Mouse (Mus musculus) bone marrow macrophage, adult 2 months (primary cell): ENCODE results near the gene Syt8.

Source experiments
- CTCF ChIP-seq: IDR thresholded peaks from 2 replicates; pipeline ENCODE4 v1.5.1; 2012; ENCODE audit warnings: low read depth, mild to moderate bottlenecking, low read length, moderate library complexity
- POLR2A ChIP-seq: IDR thresholded peaks from 2 replicates; pipeline ENCODE4 v1.6.1; 2012; ENCODE audit warnings: mild to moderate bottlenecking, low read depth, low read length, borderline replicate concordance

DNA sequence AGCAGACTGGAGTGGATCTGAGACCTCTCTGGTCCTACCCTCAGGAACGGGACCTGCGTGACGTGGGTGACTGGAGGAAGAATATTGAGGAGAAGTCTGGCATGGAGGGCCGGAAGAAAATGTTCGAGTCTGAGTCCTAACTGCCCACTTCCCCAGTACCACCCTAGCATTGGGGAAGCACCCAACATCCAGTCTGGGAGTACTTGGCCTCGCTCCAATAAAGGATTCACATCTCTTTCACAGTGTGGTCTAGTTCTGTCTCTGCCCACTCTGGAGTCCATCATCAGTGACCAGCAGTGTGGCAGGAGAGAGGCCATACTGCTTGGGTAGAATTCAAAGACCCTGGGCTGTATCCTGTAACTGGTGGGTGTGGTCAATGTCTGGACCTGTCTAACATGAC is 9.5 kb downstream of the Syt8 start:
- TF ChIP-seq CTCF = no peak
- TF ChIP-seq POLR2A = no peak
